14 mouse cellular contexts compared by ENCODE assay signal in the genomic region with DNA sequence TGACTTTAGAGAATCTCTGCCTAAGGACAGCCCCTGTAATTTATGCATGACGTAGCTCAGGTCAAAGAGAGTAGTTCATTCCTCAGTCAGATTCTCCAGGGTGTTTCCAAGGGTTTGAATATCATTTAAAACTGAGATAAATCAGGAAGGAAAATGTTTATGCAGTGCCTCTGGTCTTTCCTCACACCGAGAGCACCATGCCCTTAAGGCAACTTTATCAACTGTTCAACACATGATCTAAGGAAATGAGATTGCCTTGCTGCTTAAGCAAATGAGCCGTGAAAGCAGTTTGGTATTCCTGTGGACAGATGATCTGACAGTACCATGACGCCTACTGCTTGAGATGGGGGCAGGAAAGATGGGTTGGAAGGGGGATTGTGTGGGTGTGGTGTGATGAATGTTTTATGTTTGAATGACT.
DNase-seq lines count a peak whose midpoint lies in the region; ATAC-seq and TF ChIP-seq lines count a peak whose summit lies in the region.
"Had no signal": no experiment of that assay in that cellular context is flagged by ENCODE, and none has a peak within 500 bp of the region (broad histone marks: within the 10 kb centered on the region; RNA-seq: fewer than 3 reads in every experiment).

No protein-coding gene starts in this region.

- H3K4me3 ChIP-seq in lung, postnatal 0 days (ENCODE audit: low read depth, low read length), result no peak overlapping the region
- no peak overlapping the region for H3K4me3 ChIP-seq in hindbrain, embryonic 15.5 days
- no peak overlapping the region for H3K4me3 ChIP-seq in midbrain, embryonic 15.5 days
- H3K4me3 ChIP-seq: erythroblast, embryonic 14.5 days; left cerebral cortex, adult 2 months had no signal

- H3K9me3 ChIP-seq in lung, postnatal 0 days (ENCODE audit: low read length), result no peaks in the 10 kb centered on the region
- no peaks in the 10 kb centered on the region for H3K9me3 ChIP-seq in hindbrain, embryonic 15.5 days
- no peaks in the 10 kb centered on the region for H3K9me3 ChIP-seq in midbrain, embryonic 15.5 days

- H3K9ac ChIP-seq in lung, postnatal 0 days (replicated peaks; ENCODE audit: low read depth), result no peak overlapping the region
- H3K9ac ChIP-seq in hindbrain, embryonic 15.5 days, result no peak overlapping the region
- H3K9ac ChIP-seq in midbrain, embryonic 15.5 days, result no peak overlapping the region
- H3K9ac ChIP-seq: liver, embryonic 14.5 days had no signal

- no peaks in the 10 kb centered on the region for H3K27me3 ChIP-seq in lung, postnatal 0 days (replicated peaks; ENCODE audit: insufficient read depth, low read length)
- no peaks in the 10 kb centered on the region for H3K27me3 ChIP-seq in hindbrain, embryonic 15.5 days
- no peaks in the 10 kb centered on the region for H3K27me3 ChIP-seq in midbrain, embryonic 15.5 days (replicated peaks)

- 28% methylated on average over 4 of the region's 4 CpGs for WGBS in lung, postnatal 0 days
- WGBS in hindbrain, embryonic 15.5 days, result 9% methylated on average over 4 of the region's 4 CpGs
- WGBS in midbrain, embryonic 15.5 days, result 19% methylated on average over 4 of the region's 4 CpGs

- no peak overlapping the region for H3K4me2 ChIP-seq in lung, postnatal 0 days (replicated peaks; ENCODE audit: low read depth, low read length)
- H3K4me2 ChIP-seq in hindbrain, embryonic 15.5 days, result no peak overlapping the region
- H3K4me2 ChIP-seq in midbrain, embryonic 15.5 days, result no peak overlapping the region

- no peaks in the 10 kb centered on the region for H3K4me1 ChIP-seq in lung, postnatal 0 days (ENCODE audit: insufficient read depth, low read depth, low read length)
- H3K4me1 ChIP-seq in hindbrain, embryonic 15.5 days (replicated peaks), result peaks cover 4% of the 10 kb centered on the region; the same call in 1 of the 2 replicates
- H3K4me1 ChIP-seq in midbrain, embryonic 15.5 days, result peaks cover 3% of the 10 kb centered on the region; the same call in 1 of the 2 replicates

- peak; percentile 80 for ATAC-seq in frontal cortex, adult (ENCODE audit: low TSS enrichment)
- peak; percentile 11; the same call in 1 of the 2 replicates for ATAC-seq in lung, postnatal 0 days
- ATAC-seq in hindbrain, embryonic 15.5 days (ENCODE audit: low FRiP score, low read depth), result peak; percentile 54; the same call in 1 of the 2 replicates
- peak; percentile 83 for ATAC-seq in midbrain, embryonic 15.5 days (replicated peaks)

- no peak for DNase-seq in frontal cortex, postnatal 14 days (ENCODE audit: low spot score in 2 of 2)
- peak; percentile 28 for DNase-seq in lung, postnatal 0 days (ENCODE audit: low spot score)
- no peak for DNase-seq in lung, postnatal 25 days (ENCODE audit: low spot score)
- DNase-seq in thymus, adult 18-20 months, result no peak
- DNase-seq in gastrocnemius, postnatal 10 days, result no peak
- DNase-seq: adrenal gland, adult 8-10 months; B cell, adult 2 months; cerebellum, adult 18-20 months had no signal

- no peaks in the 10 kb centered on the region for H3K36me3 ChIP-seq in lung, postnatal 0 days (ENCODE audit: insufficient read depth, low read length)
- no peaks in the 10 kb centered on the region for H3K36me3 ChIP-seq in hindbrain, embryonic 15.5 days
- H3K36me3 ChIP-seq in midbrain, embryonic 15.5 days (replicated peaks), result no peaks in the 10 kb centered on the region

- no peak for TF ChIP-seq EP300 in lung, postnatal 0 days (IDR thresholded peaks at IDR 0.05)

- H3K27ac ChIP-seq in lung, postnatal 0 days (ENCODE audit: low read length), result no peak overlapping the region
- H3K27ac ChIP-seq in hindbrain, embryonic 15.5 days (replicated peaks), result no peak overlapping the region
- H3K27ac ChIP-seq in midbrain, embryonic 15.5 days, result no peak overlapping the region
- H3K27ac ChIP-seq: left cerebral cortex, adult 2 months; liver, embryonic 14.5 days had no signal

- TF ChIP-seq CTCF in lung, postnatal 0 days (IDR thresholded peaks at IDR 0.05), result no peak

Comparison
In these comparisons a context has a peak if more than half of its experiments do, and no peak if none do; other contexts are left out.
1. ATAC-seq: peak in every context shown above with its lines; median percentile 83 in midbrain, embryonic 15.5 days; 80 in frontal cortex, adult; 54 in hindbrain, embryonic 15.5 days; 11 in lung, postnatal 0 days.